Mouse (Mus musculus): ENCODE measurements around the gene Fkbp15. TPM values are rescaled to one million over a fixed set of nuclear protein-coding genes. Genes with fewer than 3 reads are reported as not detected.

The Fkbp15 gene
- polyA plus RNA-seq, 1 experiment from 2014 or later: 24.1 TPM

DNA sequence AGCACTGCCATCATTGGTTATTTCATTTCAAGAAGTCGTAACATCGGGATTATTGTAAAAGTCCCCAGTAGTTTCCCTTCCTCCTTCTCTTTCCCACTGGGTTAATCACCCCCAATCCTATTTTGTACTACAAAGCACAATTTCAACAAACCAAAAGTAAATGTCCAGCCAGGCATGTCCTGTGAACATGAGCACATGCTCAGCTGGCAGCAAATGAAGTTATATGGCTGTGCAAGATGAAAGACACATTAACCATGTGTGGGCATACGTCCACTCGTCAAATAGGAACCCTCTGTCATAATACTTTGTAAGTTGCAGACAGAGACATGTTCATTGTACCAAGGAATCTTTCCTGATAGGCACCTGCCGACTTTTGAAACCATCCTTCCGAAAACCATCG, 77.4 kb downstream of the Fkbp15 start:
- WGBS: 87% methylated on average over 7 of the region's 7 CpGs
- no peaks in the 10 kb centered on the region for H3K4me1 ChIP-seq (ENCODE audit: control insufficient read depth, insufficient read depth, low read length)
- H3K4me3 ChIP-seq (ENCODE audit: low read depth, low read length): no peak overlapping the region

DNA sequence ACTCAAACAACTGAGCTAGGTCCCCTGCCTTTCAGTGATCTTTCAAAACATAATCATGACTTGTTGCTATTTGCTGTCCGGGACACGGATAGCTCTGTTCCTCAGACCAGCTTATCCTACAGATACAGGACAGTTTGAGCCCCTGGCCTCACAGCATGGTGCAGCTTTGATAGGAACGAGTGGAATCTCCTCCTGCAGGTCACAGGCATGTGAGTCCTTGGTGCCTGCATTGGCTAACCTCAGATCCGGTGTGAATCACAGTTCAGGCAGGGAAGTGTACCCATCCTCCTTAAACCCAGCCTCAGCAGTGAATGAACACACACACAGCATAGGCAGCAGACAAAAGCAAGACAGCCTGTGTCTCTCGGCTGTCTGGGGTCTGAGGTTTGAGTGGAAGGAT, 79.0 kb downstream of the Fkbp15 start:
- Histone ChIP-seq H3K4me1 (ENCODE audit: control insufficient read depth, insufficient read depth, low read length) (no peaks in the 10 kb centered on the region), H3K36me3 (ENCODE audit: control insufficient read depth, insufficient read depth, low read length) (no peaks in the 10 kb centered on the region), H3K4me2 (ENCODE audit: low read depth, low read length) (no peak overlapping the region), H3K27me3 (ENCODE audit: control insufficient read depth, insufficient read depth, low read length) (no peaks in the 10 kb centered on the region), H3K9ac (replicated peaks; ENCODE audit: low read depth, low read length) (no peak overlapping the region), H3K9me3 (ENCODE audit: control insufficient read depth, low read length) (no peaks in the 10 kb centered on the region), H3K4me3 (ENCODE audit: low read depth, low read length) (no peak overlapping the region), H3K27ac (ENCODE audit: low read depth, low read length) (no peak overlapping the region)
- whole genome bisulfite sequencing: 62% methylated on average over 5 of the region's 5 CpGs
- no peak for ATAC-seq (ENCODE audit: low read depth)

More for the DNA sequence above, 77.4 kb downstream of the Fkbp15 start:
- H3K27me3 ChIP-seq (ENCODE audit: control insufficient read depth, insufficient read depth, low read length): no peaks in the 10 kb centered on the region
- H3K36me3 ChIP-seq (ENCODE audit: control insufficient read depth, insufficient read depth, low read length): no peaks in the 10 kb centered on the region
- H3K27ac ChIP-seq (ENCODE audit: low read depth, low read length): no peak overlapping the region
- ATAC-seq (ENCODE audit: low read depth): no peak
- no peak overlapping the region for H3K9ac ChIP-seq (replicated peaks; ENCODE audit: low read depth, low read length)
- no peaks in the 10 kb centered on the region for H3K9me3 ChIP-seq (ENCODE audit: control insufficient read depth, low read length)
- H3K4me2 ChIP-seq (ENCODE audit: low read depth, low read length): no peak overlapping the region

DNA sequence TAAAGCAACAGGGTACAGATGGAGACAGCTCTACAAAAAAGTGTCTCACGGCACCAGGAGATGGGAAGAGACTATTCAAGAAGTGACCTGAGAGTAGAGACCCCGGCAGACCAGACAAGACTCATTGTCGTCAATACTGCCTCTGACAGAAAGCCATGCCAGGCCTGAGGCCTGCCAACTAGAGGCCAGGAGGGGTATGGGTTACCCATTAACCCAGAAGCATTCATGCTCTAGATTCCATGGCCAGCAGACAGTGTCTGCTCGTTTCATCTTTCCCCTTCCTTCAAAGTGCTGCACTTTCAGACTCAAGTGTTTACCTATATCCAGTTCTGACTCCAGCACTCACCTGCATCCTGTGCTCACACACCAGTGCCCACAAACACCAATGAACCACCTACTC, 82.3 kb downstream of the Fkbp15 start:
- H3K27me3 ChIP-seq (ENCODE audit: control insufficient read depth, insufficient read depth, low read length): no peaks in the 10 kb centered on the region
- no peaks in the 10 kb centered on the region for H3K36me3 ChIP-seq (ENCODE audit: control insufficient read depth, insufficient read depth, low read length)
- no peak overlapping the region for H3K9ac ChIP-seq (replicated peaks; ENCODE audit: low read depth, low read length)
- no peaks in the 10 kb centered on the region for H3K4me1 ChIP-seq (ENCODE audit: control insufficient read depth, insufficient read depth, low read length)
- no peak overlapping the region for H3K4me2 ChIP-seq (ENCODE audit: low read depth, low read length)
- 53% methylated on average over 4 of the region's 4 CpGs for whole genome bisulfite sequencing
- no peak for ATAC-seq (ENCODE audit: low read depth)
- no peaks in the 10 kb centered on the region for H3K9me3 ChIP-seq (ENCODE audit: control insufficient read depth, low read length)
- no peak overlapping the region for H3K4me3 ChIP-seq (ENCODE audit: low read depth, low read length)
- H3K27ac ChIP-seq (ENCODE audit: low read depth, low read length): no peak overlapping the region

DNA sequence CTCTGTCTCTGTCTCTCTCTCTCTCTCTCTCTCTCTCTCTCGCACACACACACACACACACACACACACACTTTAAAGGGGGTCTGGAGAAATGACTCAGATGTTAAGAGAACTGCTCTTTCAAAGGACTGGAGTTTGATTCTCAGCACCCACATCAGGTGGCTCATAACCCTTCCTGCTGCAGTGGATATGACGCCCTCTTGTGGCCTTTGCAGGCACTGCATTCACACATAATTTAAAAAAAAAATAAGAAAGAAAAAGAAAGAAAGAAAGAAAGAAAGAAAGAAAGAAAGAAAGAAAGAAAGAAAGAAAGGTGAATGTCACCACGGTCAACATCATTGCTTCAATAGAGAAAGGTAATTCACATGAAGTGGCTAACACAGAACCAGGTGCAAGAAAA, 83.1 kb downstream of the Fkbp15 start:
- Histone ChIP-seq H3K4me2 (ENCODE audit: low read depth, low read length) (no peak overlapping the region), H3K4me3 (ENCODE audit: low read depth, low read length) (no peak overlapping the region), H3K27ac (ENCODE audit: low read depth, low read length) (no peak overlapping the region), H3K27me3 (ENCODE audit: control insufficient read depth, insufficient read depth, low read length) (no peaks in the 10 kb centered on the region), H3K36me3 (ENCODE audit: control insufficient read depth, insufficient read depth, low read length) (no peaks in the 10 kb centered on the region), H3K4me1 (ENCODE audit: control insufficient read depth, insufficient read depth, low read length) (no peaks in the 10 kb centered on the region), H3K9me3 (ENCODE audit: control insufficient read depth, low read length) (no peaks in the 10 kb centered on the region), H3K9ac (replicated peaks; ENCODE audit: low read depth, low read length) (no peak overlapping the region)
- 65% methylated on average over 3 of the region's 3 CpGs for WGBS
- no peak for ATAC-seq (ENCODE audit: low read depth)

DNA sequence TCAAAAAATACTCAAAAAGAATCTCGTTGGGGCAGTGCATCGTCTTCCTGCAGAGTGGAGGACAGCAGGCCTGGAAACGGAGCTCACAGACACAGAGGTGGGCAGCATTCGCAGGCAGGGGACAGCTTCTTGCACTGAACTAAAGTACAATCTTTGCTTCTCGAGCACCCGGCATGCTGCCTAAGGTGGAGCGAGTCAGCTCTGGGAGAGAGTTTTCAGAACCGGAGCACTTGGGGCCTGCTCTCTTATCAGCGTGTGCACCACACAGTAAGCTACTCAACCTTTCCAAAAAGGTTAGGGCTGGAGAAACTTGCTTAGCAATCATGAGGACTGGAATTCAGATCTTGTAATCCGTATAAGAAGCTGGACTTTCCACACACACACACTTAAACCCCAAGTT, 83.7 kb downstream of the Fkbp15 start:
- Histone ChIP-seq H3K4me3 (ENCODE audit: low read depth, low read length) (no peak overlapping the region), H3K27ac (ENCODE audit: low read depth, low read length) (no peak overlapping the region), H3K27me3 (ENCODE audit: control insufficient read depth, insufficient read depth, low read length) (no peaks in the 10 kb centered on the region), H3K36me3 (ENCODE audit: control insufficient read depth, insufficient read depth, low read length) (no peaks in the 10 kb centered on the region), H3K9ac (replicated peaks; ENCODE audit: low read depth, low read length) (no peak overlapping the region), H3K4me2 (ENCODE audit: low read depth, low read length) (no peak overlapping the region), H3K9me3 (ENCODE audit: control insufficient read depth, low read length) (no peaks in the 10 kb centered on the region), H3K4me1 (ENCODE audit: control insufficient read depth, insufficient read depth, low read length) (no peaks in the 10 kb centered on the region)
- ATAC-seq (ENCODE audit: low read depth): no peak
- 91% methylated on average over 10 of the region's 10 CpGs for WGBS

DNA sequence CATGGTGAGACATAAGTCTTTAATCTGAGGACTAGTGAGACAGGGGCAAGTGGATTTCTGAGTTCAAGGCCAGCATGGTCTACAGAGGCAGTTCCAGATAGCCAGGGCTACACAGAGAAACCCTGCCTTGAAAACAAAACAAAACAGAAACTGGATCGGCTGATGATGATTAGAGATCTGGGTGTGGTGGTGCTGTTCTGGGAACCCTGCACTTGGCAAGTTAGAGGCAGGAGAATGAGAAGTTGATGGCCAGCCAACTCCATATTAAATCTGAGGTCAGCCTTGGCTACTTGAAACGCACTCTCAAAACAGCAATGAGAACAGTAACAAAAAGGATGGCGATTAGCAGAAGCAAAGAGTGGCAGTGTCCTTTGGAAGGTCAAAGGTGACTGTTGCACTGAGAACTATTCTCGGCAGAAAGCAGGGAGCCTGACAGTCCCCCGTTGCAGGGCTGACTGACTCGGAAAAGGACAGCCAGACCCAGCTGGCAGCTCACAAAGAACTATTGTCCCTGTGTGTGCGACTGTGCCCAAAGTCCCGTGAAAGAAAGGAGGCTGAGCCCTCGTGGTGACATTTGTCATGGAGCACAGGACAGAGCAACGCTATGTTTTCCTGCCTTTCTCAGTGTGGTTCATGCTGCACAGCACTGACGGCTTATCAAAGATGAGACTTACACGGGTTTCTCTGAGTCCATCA, 85.4 kb downstream of the Fkbp15 start:
- Histone ChIP-seq H3K36me3 (ENCODE audit: control insufficient read depth, insufficient read depth, low read length) (no peaks in the 10 kb centered on the region), H3K9ac (replicated peaks; ENCODE audit: low read depth, low read length) (no peak overlapping the region), H3K27ac (ENCODE audit: low read depth, low read length) (no peak overlapping the region; the same call in 1 of the 2 replicates), H3K27me3 (ENCODE audit: control insufficient read depth, insufficient read depth, low read length) (no peaks in the 10 kb centered on the region), H3K9me3 (ENCODE audit: control insufficient read depth, low read length) (no peaks in the 10 kb centered on the region), H3K4me3 (ENCODE audit: low read depth, low read length) (no peak overlapping the region), H3K4me2 (ENCODE audit: low read depth, low read length) (no peak overlapping the region), H3K4me1 (ENCODE audit: control insufficient read depth, insufficient read depth, low read length) (no peaks in the 10 kb centered on the region)
- 6% methylated on average over 12 of the region's 12 CpGs for WGBS
- ATAC-seq (ENCODE audit: low read depth): peak; percentile 91

DNA sequence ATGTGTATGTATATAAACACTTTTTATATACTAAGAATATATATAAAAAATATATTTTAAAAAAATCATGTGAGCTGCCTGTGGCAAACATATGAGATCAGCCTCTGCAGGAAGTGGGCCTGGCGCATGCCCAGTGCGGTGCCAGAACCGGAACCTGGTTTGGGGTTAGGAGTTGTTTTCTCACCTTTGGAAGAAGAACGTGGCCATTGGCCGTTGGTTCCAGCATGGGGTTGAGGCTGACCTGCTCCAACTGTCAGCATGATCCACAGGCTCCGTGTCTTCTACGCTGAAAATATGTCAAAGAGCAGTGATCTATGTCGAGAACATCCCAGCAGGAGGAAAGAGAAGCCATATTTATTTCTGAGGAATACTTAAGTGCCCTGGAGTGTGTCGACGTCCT, 86.4 kb downstream of the Fkbp15 start:
- no peak for ATAC-seq (ENCODE audit: low read depth)
- Histone ChIP-seq H3K9me3 (ENCODE audit: control insufficient read depth, low read length) (no peaks in the 10 kb centered on the region), H3K36me3 (ENCODE audit: control insufficient read depth, insufficient read depth, low read length) (no peaks in the 10 kb centered on the region), H3K27ac (ENCODE audit: low read depth, low read length) (no peak overlapping the region), H3K4me3 (ENCODE audit: low read depth, low read length) (no peak overlapping the region), H3K9ac (replicated peaks; ENCODE audit: low read depth, low read length) (no peak overlapping the region), H3K27me3 (ENCODE audit: control insufficient read depth, insufficient read depth, low read length) (no peaks in the 10 kb centered on the region), H3K4me2 (ENCODE audit: low read depth, low read length) (no peak overlapping the region), H3K4me1 (ENCODE audit: control insufficient read depth, insufficient read depth, low read length) (no peaks in the 10 kb centered on the region)
- WGBS: 84% methylated on average over 10 of the region's 10 CpGs

DNA sequence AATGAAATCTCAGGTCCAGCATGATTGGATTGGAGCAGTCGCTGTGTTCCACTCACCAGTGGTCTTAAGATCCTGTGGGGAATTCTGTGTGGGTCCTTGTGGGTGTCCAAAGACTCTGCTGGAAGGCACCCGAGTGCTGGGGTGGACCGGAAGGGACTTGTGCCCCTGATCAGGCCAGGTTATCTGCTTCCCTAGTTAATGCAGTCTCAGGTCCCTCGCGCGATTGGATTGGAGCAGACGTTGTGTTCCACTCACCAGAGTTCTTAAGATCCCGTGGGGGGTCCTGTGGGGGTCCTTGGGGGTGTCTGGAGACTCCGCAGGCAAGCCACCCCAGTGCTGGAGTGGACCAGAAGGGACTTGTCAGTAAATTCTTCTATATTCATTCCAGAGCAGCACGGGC, 87.7 kb downstream of the Fkbp15 start:
- Histone ChIP-seq H3K4me1 (ENCODE audit: control insufficient read depth, insufficient read depth, low read length) (no peaks in the 10 kb centered on the region), H3K9ac (replicated peaks; ENCODE audit: low read depth, low read length) (no peak overlapping the region), H3K4me3 (ENCODE audit: low read depth, low read length) (no peak overlapping the region), H3K27me3 (ENCODE audit: control insufficient read depth, insufficient read depth, low read length) (no peaks in the 10 kb centered on the region), H3K9me3 (ENCODE audit: control insufficient read depth, low read length) (no peaks in the 10 kb centered on the region), H3K36me3 (ENCODE audit: control insufficient read depth, insufficient read depth, low read length) (no peaks in the 10 kb centered on the region), H3K4me2 (ENCODE audit: low read depth, low read length) (no peak overlapping the region), H3K27ac (ENCODE audit: low read depth, low read length) (no peak overlapping the region)
- ATAC-seq (ENCODE audit: low read depth): no peak
- WGBS: 92% methylated on average over 10 of the region's 10 CpGs

DNA sequence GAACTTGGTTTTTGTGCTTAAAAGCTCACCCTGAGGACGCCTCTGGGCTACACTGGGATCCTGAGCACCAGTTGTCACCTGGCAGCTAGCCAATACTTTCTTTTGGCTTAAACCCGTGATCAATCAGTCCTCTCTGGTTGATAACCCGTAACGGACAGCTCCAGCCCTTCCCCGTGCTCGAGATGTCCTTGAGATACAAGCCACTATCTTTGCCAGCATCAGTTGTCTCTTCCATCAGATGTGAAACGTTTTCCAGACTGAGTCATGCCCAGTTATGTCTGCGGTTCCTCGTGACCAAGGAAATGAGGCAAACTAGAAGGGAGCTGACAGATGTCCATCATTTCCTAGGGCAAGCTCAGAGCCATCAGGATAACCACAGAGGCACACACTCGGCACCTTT, 93.2 kb downstream of the Fkbp15 start:
- ATAC-seq (ENCODE audit: low read depth): no peak
- Histone ChIP-seq H3K4me3 (ENCODE audit: low read depth, low read length) (no peak overlapping the region), H3K36me3 (ENCODE audit: control insufficient read depth, insufficient read depth, low read length) (no peaks in the 10 kb centered on the region), H3K27ac (ENCODE audit: low read depth, low read length) (no peak overlapping the region), H3K9ac (replicated peaks; ENCODE audit: low read depth, low read length) (no peak overlapping the region), H3K4me1 (ENCODE audit: control insufficient read depth, insufficient read depth, low read length) (no peaks in the 10 kb centered on the region), H3K9me3 (ENCODE audit: control insufficient read depth, low read length) (no peaks in the 10 kb centered on the region), H3K4me2 (ENCODE audit: low read depth, low read length) (no peak overlapping the region), H3K27me3 (ENCODE audit: control insufficient read depth, insufficient read depth, low read length) (no peaks in the 10 kb centered on the region)
- WGBS: 83% methylated on average over 10 of the region's 10 CpGs
